Mouse (Mus musculus) limb, embryonic 12.5 days (tissue): ENCODE measurements around the gene Syndig1. TPM values are rescaled to one million over a fixed set of nuclear protein-coding genes. Genes with fewer than 3 reads are reported as not detected.

Experiments used
- ATAC-seq: fragments of 200-750 bp; cut with Nextera tagmentation; 2 replicates; pipeline ENCODE4 v1.8.0; 2017; ENCODE audit warnings: low read depth, moderate TSS enrichment; ENCODE audit not compliant: insufficient number of reproducible peaks, insufficient read depth, low FRiP score, low TSS enrichment
- H3K27ac ChIP-seq: fragments of 300-500 bp; sonication (generic); 2 replicates; pipeline ENCODE4 v1.5.1; 2016; ENCODE audit warnings: mild to moderate bottlenecking, moderate library complexity
- H3K27me3 ChIP-seq: fragments of 300-500 bp; sonication (generic); 2 replicates; pipeline ENCODE4 v1.6.1; 2016; ENCODE audit warnings: mild to moderate bottlenecking, moderate library complexity
- H3K36me3 ChIP-seq: fragments of 300-500 bp; sonication (generic); 2 replicates; pipeline ENCODE4 v1.6.1; 2016; ENCODE audit warnings: mild to moderate bottlenecking, moderate library complexity
- H3K4me1 ChIP-seq: fragments of 300-500 bp; sonication (generic); replicated peaks from 2 replicates; pipeline ENCODE4 v1.6.1; 2016
- H3K4me2 ChIP-seq: fragments of 300-500 bp; sonication (generic); 2 replicates; pipeline ENCODE4 v1.6.1; 2016; ENCODE audit warnings: mild to moderate bottlenecking, moderate library complexity
- H3K4me3 ChIP-seq: fragments of 300-500 bp; sonication (generic); replicated peaks from 2 replicates; pipeline ENCODE4 v1.5.1; 2016; ENCODE audit warnings: mild to moderate bottlenecking
- H3K9ac ChIP-seq: fragments of 300-500 bp; sonication (generic); replicated peaks from 2 replicates; pipeline ENCODE4 v1.6.1; 2016; ENCODE audit warnings: mild to moderate bottlenecking, moderate library complexity
- H3K9me3 ChIP-seq: fragments of 300-500 bp; sonication (generic); 2 replicates; pipeline ENCODE4 v1.6.1; 2016; ENCODE audit warnings: mild to moderate bottlenecking, moderate library complexity
- WGBS: fragments of 180-500 bp; shearing (Covaris S2); methylation state at CpG from one replicate; pipeline ENCODE4 v1.1.7; 2016; 5-methylcytosine and 5-hydroxymethylcytosine counted together
- polyA plus RNA-seq: library from polyadenylated mRNA; unstranded; fragments of >200 nt; fragmentation: Nextera tagmentation; extraction: Ambion mirVana; gene quantifications from 2 replicates; pipeline ENCODE4 v1.2.1, GENCODE M21; 2016

The Syndig1 gene
- polyA plus RNA-seq, 1 experiment from 2014 or later = 8.7 TPM

DNA sequence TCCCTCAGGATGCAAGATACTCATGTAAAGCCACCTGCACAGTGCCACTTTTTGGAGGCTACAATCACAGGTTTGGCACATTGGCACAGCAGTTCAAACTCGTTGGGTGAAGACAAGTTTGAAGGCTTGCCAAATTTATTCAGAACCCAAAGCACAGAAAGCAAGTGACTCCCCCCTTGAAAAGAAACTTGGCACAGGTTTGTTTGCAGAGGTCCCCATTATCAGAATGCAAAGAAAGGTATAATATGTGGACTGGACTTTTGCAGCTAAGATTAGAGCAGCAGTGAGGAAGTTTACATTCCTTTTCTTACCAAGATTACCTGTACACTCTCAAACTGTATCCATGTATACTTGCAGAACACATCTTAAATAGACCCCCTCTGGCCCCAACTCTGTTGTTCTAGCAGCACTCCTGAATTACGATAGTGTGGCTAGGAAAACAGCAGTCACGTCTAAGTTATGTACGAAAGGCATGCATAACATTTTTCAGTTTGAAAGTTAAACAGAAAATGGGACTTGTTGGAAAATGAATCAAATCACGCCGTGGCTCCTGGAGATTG is 183.9 kb downstream of the Syndig1 start:
- WGBS = 84% methylated on average over 6 of the region's 6 CpGs
- no peaks in the 10 kb centered on the region for H3K9me3 ChIP-seq
- H3K36me3 ChIP-seq = no peaks in the 10 kb centered on the region

DNA sequence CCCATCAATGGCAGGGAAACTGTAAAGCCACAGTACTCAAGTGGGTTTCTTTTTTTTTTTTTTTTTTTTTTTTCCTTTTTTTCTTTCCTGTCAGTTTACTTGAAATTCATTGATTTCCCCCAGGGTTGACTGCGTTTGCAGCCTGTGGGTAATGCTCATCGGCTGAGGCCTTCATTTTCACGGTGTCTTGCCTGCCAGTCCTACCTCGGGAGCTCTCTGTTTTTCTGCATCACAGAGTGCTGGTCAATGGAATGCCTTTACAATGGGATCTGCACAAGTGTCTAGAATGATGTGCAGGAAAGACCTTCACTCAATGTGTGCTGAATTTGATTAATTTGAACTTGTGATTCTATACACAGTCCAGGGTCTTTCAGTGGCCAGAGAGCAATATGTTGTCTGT is 184.8 kb downstream of the Syndig1 start:
- H3K4me1 ChIP-seq = no peaks in the 10 kb centered on the region
- H3K4me3 ChIP-seq = no peak overlapping the region
- H3K36me3 ChIP-seq = no peaks in the 10 kb centered on the region
- no peaks in the 10 kb centered on the region for H3K27me3 ChIP-seq
- H3K9ac ChIP-seq = no peak overlapping the region
- H3K27ac ChIP-seq = no peak overlapping the region
- no peak for ATAC-seq
- H3K9me3 ChIP-seq = no peaks in the 10 kb centered on the region
- no peak overlapping the region for H3K4me2 ChIP-seq
- WGBS = 90% methylated on average over 4 of the region's 4 CpGs

More for the DNA sequence above, 183.9 kb downstream of the Syndig1 start:
- Histone ChIP-seq H3K27me3 (no peaks in the 10 kb centered on the region), H3K9ac (no peak overlapping the region), H3K4me3 (no peak overlapping the region), H3K27ac (no peak overlapping the region), H3K4me2 (no peak overlapping the region), H3K4me1 (no peaks in the 10 kb centered on the region)
- no peak for ATAC-seq

DNA sequence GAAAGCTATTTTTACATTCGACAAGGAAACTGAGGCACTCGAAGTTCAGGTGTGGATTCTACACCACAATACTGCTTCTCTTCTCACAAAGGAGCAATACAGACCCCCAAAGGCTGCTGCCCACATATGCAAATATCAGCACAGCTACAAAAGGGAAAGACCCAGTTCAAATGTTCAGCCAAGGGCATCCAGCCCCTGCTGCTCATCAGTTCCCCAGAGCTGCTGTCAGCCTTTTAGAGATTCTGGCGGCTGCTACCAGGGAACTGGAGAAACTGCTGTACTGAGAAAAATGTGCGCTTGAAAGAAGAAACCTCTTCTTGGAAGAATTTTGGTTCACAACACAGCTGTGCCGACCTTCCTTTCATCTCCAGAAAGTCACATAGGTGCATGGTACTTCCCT is 187.3 kb downstream of the Syndig1 start:
- no peak overlapping the region for H3K27ac ChIP-seq
- no peak overlapping the region for H3K9ac ChIP-seq
- no peak for ATAC-seq
- H3K27me3 ChIP-seq = no peaks in the 10 kb centered on the region
- H3K4me2 ChIP-seq = no peak overlapping the region
- no peaks in the 10 kb centered on the region for H3K36me3 ChIP-seq
- no peak overlapping the region for H3K4me3 ChIP-seq
- H3K4me1 ChIP-seq = no peaks in the 10 kb centered on the region
- no peaks in the 10 kb centered on the region for H3K9me3 ChIP-seq
- 78% methylated on average over 5 of the region's 5 CpGs for WGBS

DNA sequence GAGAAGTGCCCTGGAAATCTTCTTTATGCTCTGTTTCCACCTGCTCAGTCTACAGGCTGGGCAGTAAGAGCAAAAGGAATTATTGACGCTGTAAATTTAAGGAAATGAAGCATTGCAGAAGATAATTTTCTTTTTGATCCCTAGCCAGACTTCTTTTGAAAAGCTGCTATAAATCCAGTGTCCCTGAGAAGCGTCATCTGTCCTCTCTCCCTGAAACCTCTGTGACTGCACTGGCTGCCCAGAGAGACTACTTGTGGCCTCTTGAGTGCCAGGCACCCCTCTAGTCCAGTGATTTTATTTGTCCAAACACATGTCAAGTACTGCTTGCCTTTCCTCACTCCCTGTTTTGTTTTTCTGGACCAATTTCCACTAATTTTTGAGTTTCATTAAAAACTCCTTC is 191.7 kb downstream of the Syndig1 start:
- Histone ChIP-seq H3K36me3 (no peaks in the 10 kb centered on the region), H3K4me3 (no peak overlapping the region), H3K9me3 (no peaks in the 10 kb centered on the region), H3K4me1 (no peaks in the 10 kb centered on the region), H3K9ac (no peak overlapping the region), H3K4me2 (no peak overlapping the region), H3K27me3 (no peaks in the 10 kb centered on the region), H3K27ac (no peak overlapping the region)
- 71% methylated on average over 2 of the region's 2 CpGs for WGBS
- no peak for ATAC-seq

DNA sequence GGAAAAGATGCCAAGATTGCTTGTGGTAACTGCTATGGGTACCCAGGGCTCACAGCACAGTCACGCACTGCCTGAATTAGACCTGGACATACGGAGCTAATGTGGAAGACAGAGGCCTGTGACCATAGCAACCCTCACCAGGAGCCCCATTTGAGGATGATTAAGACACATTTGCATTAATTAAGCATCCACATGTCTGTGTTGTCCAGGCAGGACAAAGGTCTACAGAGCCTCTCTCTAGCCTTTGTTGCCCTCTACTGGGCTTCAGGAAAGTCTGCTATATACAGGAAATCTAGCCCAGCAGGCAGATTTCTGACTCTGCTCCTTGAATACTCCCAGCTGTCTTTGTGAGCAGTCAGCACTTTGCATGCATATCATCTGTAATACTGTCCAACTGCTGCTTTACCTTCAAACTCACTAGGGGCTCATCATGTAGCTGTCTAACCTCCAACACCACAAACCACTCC is 194.9 kb downstream of the Syndig1 start:
- H3K4me2 ChIP-seq = no peak overlapping the region
- H3K4me1 ChIP-seq = no peaks in the 10 kb centered on the region
- 33% methylated on average over 2 of the region's 2 CpGs for WGBS
- H3K4me3 ChIP-seq = no peak overlapping the region
- no peak overlapping the region for H3K9ac ChIP-seq
- H3K27ac ChIP-seq = no peak overlapping the region
- no peaks in the 10 kb centered on the region for H3K27me3 ChIP-seq
- no peaks in the 10 kb centered on the region for H3K9me3 ChIP-seq
- H3K36me3 ChIP-seq = no peaks in the 10 kb centered on the region
- ATAC-seq = peak; percentile 63; the same call in 1 of the 2 replicates

DNA sequence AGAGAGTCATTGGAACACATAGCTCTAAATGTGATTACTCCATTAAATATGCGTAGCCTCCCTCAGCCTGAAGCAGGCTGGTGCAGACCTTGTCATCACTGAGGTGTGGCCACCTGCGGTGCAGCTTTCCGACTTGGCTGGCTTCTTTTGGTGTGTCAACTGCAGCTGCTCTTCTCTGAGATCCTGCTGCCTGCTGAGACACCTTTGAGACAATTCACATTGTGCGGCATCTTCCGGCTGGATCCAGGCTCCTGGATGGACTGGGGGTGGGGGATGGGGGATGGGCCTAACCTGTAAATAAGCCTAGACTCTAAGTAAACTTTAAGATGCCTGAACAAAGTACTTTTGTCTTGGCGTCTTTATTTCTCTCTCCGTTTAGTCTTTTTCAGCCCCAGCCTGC is 214.5 kb downstream of the Syndig1 start:
- peaks cover 4% of the 10 kb centered on the region; the same call in 1 of the 2 replicates for H3K9me3 ChIP-seq
- H3K4me2 ChIP-seq = no peak overlapping the region
- no peak overlapping the region for H3K9ac ChIP-seq
- no peak overlapping the region for H3K4me3 ChIP-seq
- H3K27ac ChIP-seq = no peak overlapping the region
- no peaks in the 10 kb centered on the region for H3K4me1 ChIP-seq
- 92% methylated on average over 7 of the region's 7 CpGs for WGBS
- no peak for ATAC-seq
- H3K27me3 ChIP-seq = no peaks in the 10 kb centered on the region
- H3K36me3 ChIP-seq = no peaks in the 10 kb centered on the region

Other genes with a start within 250 kb of the Syndig1 start
- gene C530025M09Rik, start 2.0 kb downstream of the Syndig1 start, polyA plus RNA-seq = 0.41 and 0.99 TPM in 2 replicates